18 mouse cellular contexts compared by ENCODE assay signal in genomic region chr19:30000406-30001365, GRCm38 (mm10). TPM values are rescaled to one million over a fixed set of nuclear protein-coding genes. Genes with fewer than 3 reads are reported as not detected.
DNase-seq lines count a peak whose midpoint lies in the region; ATAC-seq lines count a peak whose summit lies in the region.
"Had no signal": no experiment of that assay in that cellular context is flagged by ENCODE, and none has a peak within 500 bp of the region (broad histone marks: within the 10 kb centered on the region; RNA-seq: fewer than 3 reads in every experiment).

No protein-coding gene starts in this region.

- H3K4me3 ChIP-seq in forebrain, embryonic 16.5 days (replicated peaks; ENCODE audit: low read length), result no peak overlapping the region
- H3K4me3 ChIP-seq in midbrain, embryonic 11.5 days (ENCODE audit: low read depth, low read length), result no peak overlapping the region
- no peak overlapping the region for H3K4me3 ChIP-seq in neural tube, embryonic 15.5 days (replicated peaks)
- no peak overlapping the region for H3K4me3 ChIP-seq in kidney, embryonic 14.5 days (ENCODE audit: low read length)
- H3K4me3 ChIP-seq: heart, embryonic 15.5 days; left cerebral cortex, adult 2 months; limb, embryonic 15.5 days had no signal

- no peaks in the 10 kb centered on the region for H3K9me3 ChIP-seq in forebrain, embryonic 16.5 days (ENCODE audit: control insufficient read depth, low read length)
- no peaks in the 10 kb centered on the region for H3K9me3 ChIP-seq in midbrain, embryonic 11.5 days (ENCODE audit: control insufficient read depth, low read length)
- H3K9me3 ChIP-seq in neural tube, embryonic 15.5 days (replicated peaks), result no peaks in the 10 kb centered on the region
- no peaks in the 10 kb centered on the region for H3K9me3 ChIP-seq in kidney, embryonic 14.5 days (ENCODE audit: control insufficient read depth, low read length)
- H3K9me3 ChIP-seq: heart, embryonic 15.5 days; limb, embryonic 15.5 days had no signal

- H3K27me3 ChIP-seq in forebrain, embryonic 16.5 days (replicated peaks; ENCODE audit: control insufficient read depth, insufficient read depth, low read length), result no peaks in the 10 kb centered on the region
- no peaks in the 10 kb centered on the region for H3K27me3 ChIP-seq in midbrain, embryonic 11.5 days (ENCODE audit: control insufficient read depth, insufficient read depth, low read length)
- H3K27me3 ChIP-seq in neural tube, embryonic 15.5 days (replicated peaks), result no peaks in the 10 kb centered on the region
- H3K27me3 ChIP-seq in kidney, embryonic 14.5 days (ENCODE audit: control insufficient read depth, insufficient read depth, low read length), result no peaks in the 10 kb centered on the region
- H3K27me3 ChIP-seq: heart, embryonic 15.5 days; limb, embryonic 15.5 days had no signal

- H3K27ac ChIP-seq in forebrain, embryonic 16.5 days (ENCODE audit: low read length), result no peak overlapping the region
- H3K27ac ChIP-seq in midbrain, embryonic 11.5 days (ENCODE audit: low read depth, low read length), result no peak overlapping the region
- H3K27ac ChIP-seq in neural tube, embryonic 15.5 days (replicated peaks), result 0 out of 2 replicates have a peak overlapping the region, but pooled peaks have one; percentile 13
- no peak overlapping the region for H3K27ac ChIP-seq in kidney, embryonic 14.5 days (ENCODE audit: low read depth, low read length)
- H3K27ac ChIP-seq: heart, embryonic 15.5 days; left cerebral cortex, adult 2 months; limb, embryonic 15.5 days had no signal

- 0 out of 2 replicates have a peak, but pooled peaks cover 2% of the 10 kb centered on the region for H3K4me1 ChIP-seq in forebrain, embryonic 16.5 days (replicated peaks; ENCODE audit: control insufficient read depth, insufficient read depth, low read length)
- H3K4me1 ChIP-seq in midbrain, embryonic 11.5 days (ENCODE audit: control insufficient read depth, insufficient read depth, low read length), result peaks cover 5% of the 10 kb centered on the region; the same call in 1 of the 2 replicates
- peaks cover 3% of the 10 kb centered on the region; the same call in 1 of the 2 replicates for H3K4me1 ChIP-seq in neural tube, embryonic 15.5 days
- H3K4me1 ChIP-seq in kidney, embryonic 14.5 days (ENCODE audit: control insufficient read depth, insufficient read depth, low read length), result no peaks in the 10 kb centered on the region
- H3K4me1 ChIP-seq: limb, embryonic 15.5 days had no signal

- ATAC-seq in forebrain, embryonic 16.5 days, result peak; percentile 78
- ATAC-seq in midbrain, embryonic 11.5 days (ENCODE audit: low FRiP score), result peak; percentile 61
- ATAC-seq in neural tube, embryonic 15.5 days (ENCODE audit: low FRiP score), result peak; percentile 53; the same call in 1 of the 2 replicates
- no peak for ATAC-seq in kidney, embryonic 14.5 days (ENCODE audit: low FRiP score, low TSS enrichment)

- H3K4me2 ChIP-seq in forebrain, embryonic 16.5 days (ENCODE audit: low read length), result peak overlapping the region; percentile 26
- H3K4me2 ChIP-seq in midbrain, embryonic 11.5 days, result no peak overlapping the region
- H3K4me2 ChIP-seq in neural tube, embryonic 15.5 days, result peak overlapping the region; percentile 38
- H3K4me2 ChIP-seq in kidney, embryonic 14.5 days (replicated peaks; ENCODE audit: low read depth, low read length), result no peak overlapping the region
- H3K4me2 ChIP-seq: heart, embryonic 15.5 days; limb, embryonic 15.5 days had no signal

- no peaks in the 10 kb centered on the region for H3K36me3 ChIP-seq in forebrain, embryonic 16.5 days (ENCODE audit: control insufficient read depth, insufficient read depth)
- H3K36me3 ChIP-seq in midbrain, embryonic 11.5 days (ENCODE audit: control insufficient read depth, insufficient read depth, low read length), result no peaks in the 10 kb centered on the region
- no peaks in the 10 kb centered on the region for H3K36me3 ChIP-seq in neural tube, embryonic 15.5 days
- H3K36me3 ChIP-seq in kidney, embryonic 14.5 days (ENCODE audit: control insufficient read depth, insufficient read depth, low read length), result no peaks in the 10 kb centered on the region
- H3K36me3 ChIP-seq: heart, embryonic 15.5 days; limb, embryonic 15.5 days had no signal

- 28% methylated on average over 12 of the region's 12 CpGs for WGBS in forebrain, embryonic 16.5 days
- 45% methylated on average over 12 of the region's 12 CpGs for WGBS in midbrain, embryonic 11.5 days
- WGBS in neural tube, embryonic 15.5 days, result 38% methylated on average over 12 of the region's 12 CpGs
- 69% methylated on average over 12 of the region's 12 CpGs for WGBS in kidney, embryonic 14.5 days

- peak; percentile 46 for DNase-seq in retina, postnatal 1 day
- no peak for DNase-seq in retina, embryonic 14.5 days (ENCODE audit: low spot score)
- no peak for DNase-seq in midbrain, embryonic 11.5 days (ENCODE audit: low spot score, missing footprints)
- DNase-seq in testis, postnatal 10 days (ENCODE audit: low spot score), result no peak
- no peak for DNase-seq in natural killer cell, adult 2 months (ENCODE audit: low spot score in 2 of 2)
- DNase-seq: adrenal gland, postnatal 10 days; cerebellum, adult 9-11 months; kidney, adult 9 months; lung, adult 18-20 months; lung, postnatal 4 days; thymus, adult 2 months had no signal

- no peak overlapping the region for H3K9ac ChIP-seq in forebrain, embryonic 16.5 days (replicated peaks; ENCODE audit: low read depth, low read length)
- H3K9ac ChIP-seq in midbrain, embryonic 11.5 days (ENCODE audit: low read length), result no peak overlapping the region
- H3K9ac ChIP-seq in neural tube, embryonic 15.5 days (replicated peaks), result no peak overlapping the region
- no peak overlapping the region for H3K9ac ChIP-seq in kidney, embryonic 14.5 days (ENCODE audit: low read depth, low read length)
- H3K9ac ChIP-seq: heart, embryonic 15.5 days; limb, embryonic 15.5 days had no signal

RNA-seq across cellular contexts. Expression of gene Trpd52l3, which starts 2.9 kb away (rescaled TPM):
- polyA plus RNA-seq in forebrain, embryonic 16.5 days (2015; fragmentation: Nextera tagmentation; extraction: Ambion mirVana), result not detected in 2 replicates
- not detected in 2 replicates for polyA plus RNA-seq in midbrain, embryonic 11.5 days (2014; fragmentation: Nextera tagmentation; extraction: Ambion mirVana)
- not detected in 2 replicates for polyA plus RNA-seq in neural tube, embryonic 15.5 days (2015; fragmentation: Nextera tagmentation; extraction: Ambion mirVana)
- not detected in 2 replicates for polyA plus RNA-seq in kidney, embryonic 14.5 days (2014; fragmentation: Nextera tagmentation; extraction: Ambion mirVana)
- polyA plus RNA-seq: heart, embryonic 15.5 days; large intestine, adult 2 months; limb, embryonic 15.5 days had no signal

RNA-seq across cellular contexts. Expression of gene Uhrf2, which starts 29.6 kb away (rescaled TPM):
- 73.3 and 74.2 TPM in 2 replicates for polyA plus RNA-seq in forebrain, embryonic 16.5 days (2015; fragmentation: Nextera tagmentation; extraction: Ambion mirVana)
- polyA plus RNA-seq in midbrain, embryonic 11.5 days (2014; fragmentation: Nextera tagmentation; extraction: Ambion mirVana), result 80.3 and 85.2 TPM in 2 replicates
- 44.0 and 51.3 TPM in 2 replicates for polyA plus RNA-seq in neural tube, embryonic 15.5 days (2015; fragmentation: Nextera tagmentation; extraction: Ambion mirVana)
- polyA plus RNA-seq in kidney, embryonic 14.5 days (2014; fragmentation: Nextera tagmentation; extraction: Ambion mirVana), result 75.9 and 101 TPM in 2 replicates

Comparison
In these comparisons a context has a peak if more than half of its experiments do, and no peak if none do; other contexts are left out.
1. H3K4me2 ChIP-seq: peak in forebrain, embryonic 16.5 days (single experiment) and neural tube, embryonic 15.5 days (single experiment); none in midbrain, embryonic 11.5 days (single experiment) and kidney, embryonic 14.5 days (single experiment).